Mouse (Mus musculus): ENCODE measurements around the gene Pcif1. TPM values are rescaled to one million over a fixed set of nuclear protein-coding genes. Genes with fewer than 3 reads are reported as not detected.
A peak's percentile ranks its signal among the peaks of the same experiment; 100 is the strongest.

Gene Pcif1
- 37.2 and 43.1 TPM in 2 replicates for polyA plus RNA-seq (2012; rRNA removed)

- peak; percentile 95 for DNase-seq
- Histone ChIP-seq H3K4me3 (ENCODE audit: insufficient read depth, low read depth, low read length) (peak within 1 kb of the TSS; percentile 85), H3K27ac (ENCODE audit: insufficient read depth, low read depth, low read length) (peak within 1 kb of the TSS; percentile 99), H3K36me3 (ENCODE audit: control insufficient read depth, insufficient read depth, low read length) (no peaks in the 10 kb centered on the region), H3K4me1 (ENCODE audit: control insufficient read depth, insufficient read depth, low read length) (peaks cover 15% of the 10 kb centered on the region; the same call in 1 of the 2 replicates), H3K27me3 (replicated peaks; ENCODE audit: control insufficient read depth, insufficient read depth, low read length) (no peaks in the 10 kb centered on the region)
- TF ChIP-seq POLR2A (IDR thresholded peaks at IDR 0.05; ENCODE audit: low read depth, low read length): peak; percentile 86
- TF ChIP-seq CTCF (conservative IDR thresholded peaks at IDR 0.05; ENCODE audit: insufficient read depth, insufficient read length, low read depth, low read length): no peak
- whole genome bisulfite sequencing: 2% methylated on average over 38 of the region's 40 CpGs
These were observed at the start of gene Pcif1 for GRCm38 (mm10) chr2:164879228-164879567. Gene Pcif1 (plus strand): TSS chr2:164879304.

- TF ChIP-seq POLR2A (IDR thresholded peaks at IDR 0.05; ENCODE audit: low read depth, low read length) (no peak), CTCF (conservative IDR thresholded peaks at IDR 0.05; ENCODE audit: insufficient read depth, insufficient read length, low read depth, low read length) (no peak)
- H3K36me3 ChIP-seq (ENCODE audit: control insufficient read depth, insufficient read depth, low read length): no peaks in the 10 kb centered on the region
- 0 out of 2 replicates have a peak, but pooled peaks cover 3% of the 10 kb centered on the region for H3K4me1 ChIP-seq (ENCODE audit: control insufficient read depth, insufficient read depth, low read length)
- no peaks in the 10 kb centered on the region for H3K27me3 ChIP-seq (replicated peaks; ENCODE audit: control insufficient read depth, insufficient read depth, low read length)
- no peak overlapping the region for H3K27ac ChIP-seq (ENCODE audit: insufficient read depth, low read depth, low read length)
- DNase-seq: peak; percentile 33
- 47% methylated on average over 10 of the region's 10 CpGs for WGBS
- no peak overlapping the region for H3K4me3 ChIP-seq (ENCODE audit: insufficient read depth, low read depth, low read length)
These were observed 48.1 kb upstream of the Pcif1 start for GRCm38 (mm10) chr2:164831029-164831428.

GRCm38 (mm10) chr2:164832032-164832747 lies 46.9 kb upstream of the Pcif1 start:
- no peak for DNase-seq
- Histone ChIP-seq H3K27ac (ENCODE audit: insufficient read depth, low read depth, low read length) (no peak overlapping the region), H3K4me1 (ENCODE audit: control insufficient read depth, insufficient read depth, low read length) (0 out of 2 replicates have a peak, but pooled peaks cover 3% of the 10 kb centered on the region), H3K27me3 (replicated peaks; ENCODE audit: control insufficient read depth, insufficient read depth, low read length) (no peaks in the 10 kb centered on the region), H3K4me3 (ENCODE audit: insufficient read depth, low read depth, low read length) (peak overlapping the region; percentile 71; the same call in 1 of the 2 replicates), H3K36me3 (ENCODE audit: control insufficient read depth, insufficient read depth, low read length) (no peaks in the 10 kb centered on the region)
- WGBS: 61% methylated on average over 16 of the region's 16 CpGs
- TF ChIP-seq CTCF (conservative IDR thresholded peaks at IDR 0.05; ENCODE audit: insufficient read depth, insufficient read length, low read depth, low read length) (no peak), POLR2A (IDR thresholded peaks at IDR 0.05; ENCODE audit: low read depth, low read length) (no peak)

GRCm38 (mm10) chr2:164832748-164833301 lies 46.3 kb upstream of the Pcif1 start, which contains the start of gene Ctsa:
Gene Ctsa (plus strand): TSS chr2:164832873.
- peak; percentile 64 for TF ChIP-seq CTCF (conservative IDR thresholded peaks at IDR 0.05; ENCODE audit: insufficient read depth, insufficient read length, low read depth, low read length)
- TF ChIP-seq POLR2A (IDR thresholded peaks at IDR 0.05; ENCODE audit: low read depth, low read length): peak; percentile 9
- H3K4me1 ChIP-seq (ENCODE audit: control insufficient read depth, insufficient read depth, low read length): 0 out of 2 replicates have a peak, but pooled peaks cover 3% of the 10 kb centered on the region
- no peaks in the 10 kb centered on the region for H3K36me3 ChIP-seq (ENCODE audit: control insufficient read depth, insufficient read depth, low read length)
- H3K4me3 ChIP-seq (ENCODE audit: insufficient read depth, low read depth, low read length): peak within 1 kb of the TSS; percentile 71
- DNase-seq: peak; percentile 81
- 1% methylated on average over 35 of the region's 35 CpGs for WGBS
- peak within 1 kb of the TSS; percentile 76 for H3K27ac ChIP-seq (ENCODE audit: insufficient read depth, low read depth, low read length)
- H3K27me3 ChIP-seq (replicated peaks; ENCODE audit: control insufficient read depth, insufficient read depth, low read length): no peaks in the 10 kb centered on the region

- WGBS: under 1% methylated on average over 31 of the region's 31 CpGs
- Histone ChIP-seq H3K36me3 (ENCODE audit: control insufficient read depth, insufficient read depth, low read length) (0 out of 2 replicates have a peak, but pooled peaks cover under 1% of the 10 kb centered on the region), H3K4me1 (ENCODE audit: control insufficient read depth, insufficient read depth, low read length) (0 out of 2 replicates have a peak, but pooled peaks cover 3% of the 10 kb centered on the region), H3K27me3 (replicated peaks; ENCODE audit: control insufficient read depth, insufficient read depth, low read length) (no peaks in the 10 kb centered on the region), H3K4me3 (ENCODE audit: insufficient read depth, low read depth, low read length) (peak within 1 kb of the TSS; percentile 71), H3K27ac (ENCODE audit: insufficient read depth, low read depth, low read length) (peak within 1 kb of the TSS; percentile 76)
- no peak for TF ChIP-seq POLR2A (IDR thresholded peaks at IDR 0.05; ENCODE audit: low read depth, low read length)
- TF ChIP-seq CTCF (conservative IDR thresholded peaks at IDR 0.05; ENCODE audit: insufficient read depth, insufficient read length, low read depth, low read length): no peak
- DNase-seq: peak; percentile 97
These were observed 45.7 kb upstream of the Pcif1 start, which contains the start of gene Neurl2 for GRCm38 (mm10) chr2:164833314-164833959. Gene Neurl2 (minus strand): TSS chr2:164833456.

GRCm38 (mm10) chr2:164834531-164834930 lies 44.6 kb upstream of the Pcif1 start:
- H3K36me3 ChIP-seq (ENCODE audit: control insufficient read depth, insufficient read depth, low read length): peaks cover 2% of the 10 kb centered on the region; the same call in 1 of the 2 replicates
- TF ChIP-seq CTCF (conservative IDR thresholded peaks at IDR 0.05; ENCODE audit: insufficient read depth, insufficient read length, low read depth, low read length): 0 out of 2 replicates have a peak, but pooled peaks have one; percentile 13
- no peak for TF ChIP-seq POLR2A (IDR thresholded peaks at IDR 0.05; ENCODE audit: low read depth, low read length)
- H3K27ac ChIP-seq (ENCODE audit: insufficient read depth, low read depth, low read length): peak overlapping the region; percentile 40; the same call in 1 of the 2 replicates
- H3K4me3 ChIP-seq (ENCODE audit: insufficient read depth, low read depth, low read length): peak overlapping the region; percentile 71
- 25% methylated on average over 8 of the region's 8 CpGs for WGBS
- no peaks in the 10 kb centered on the region for H3K27me3 ChIP-seq (replicated peaks; ENCODE audit: control insufficient read depth, insufficient read depth, low read length)
- 0 out of 2 replicates have a peak, but pooled peaks cover 3% of the 10 kb centered on the region for H3K4me1 ChIP-seq (ENCODE audit: control insufficient read depth, insufficient read depth, low read length)
- peak; percentile 54 for DNase-seq

All from kidney, adult 2 months (tissue).